Mouse (Mus musculus) hindbrain, embryonic 16.5 days (tissue): Measurements from ENCODE around the gene Wdr49. TPM values are rescaled to one million over a fixed set of nuclear protein-coding genes. Genes with fewer than 3 reads are reported as not detected.
A peak's percentile ranks its signal among the peaks of the same experiment; 100 is the strongest.

ENCODE experiments used
- ATAC-seq: fragments of 200-750 bp; cut with Nextera tagmentation; 2 replicates; pipeline ENCODE4 v1.8.0; 2017; ENCODE audit warnings: moderate TSS enrichment, moderate library complexity
- H3K27ac ChIP-seq: fragments of 300-500 bp; sonication (generic); 2 replicates; pipeline ENCODE4 v1.5.1; 2014; ENCODE audit warnings: low read depth, mild to moderate bottlenecking, control low read depth, low read length, moderate library complexity
- H3K27me3 ChIP-seq: fragments of 300-500 bp; sonication (generic); replicated peaks from 2 replicates; pipeline ENCODE4 v1.6.1; 2014; ENCODE audit warnings: low read length; ENCODE audit not compliant: control insufficient read depth, insufficient read depth
- H3K36me3 ChIP-seq: fragments of 300-500 bp; sonication (generic); 2 replicates; pipeline ENCODE4 v1.6.1; 2014; ENCODE audit warnings: mild to moderate bottlenecking, low read length, moderate library complexity, mixed read lengths; ENCODE audit not compliant: control insufficient read depth, insufficient read depth
- H3K4me1 ChIP-seq: fragments of 300-500 bp; sonication (generic); 2 replicates; pipeline ENCODE4 v1.6.1; 2014; ENCODE audit warnings: low read depth, low read length; ENCODE audit not compliant: control insufficient read depth, insufficient read depth
- H3K4me2 ChIP-seq: fragments of 300-500 bp; sonication (generic); 2 replicates; pipeline ENCODE4 v1.6.1; 2014; ENCODE audit warnings: mild to moderate bottlenecking, low read length, control low read depth, moderate library complexity
- H3K4me3 ChIP-seq: fragments of 300-500 bp; sonication (generic); 2 replicates; pipeline ENCODE4 v1.5.1; 2014; ENCODE audit warnings: mild to moderate bottlenecking, low read length, control low read depth, moderate library complexity
- H3K9ac ChIP-seq: fragments of 300-500 bp; sonication (generic); 2 replicates; pipeline ENCODE4 v1.6.1; 2014; ENCODE audit warnings: low read depth, mild to moderate bottlenecking, control low read depth, low read length, moderate library complexity
- H3K9me3 ChIP-seq: fragments of 300-500 bp; sonication (generic); 2 replicates; pipeline ENCODE4 v1.6.1; 2014; ENCODE audit warnings: mild to moderate bottlenecking, low read length, moderate library complexity; ENCODE audit not compliant: control insufficient read depth
- WGBS: fragments of 180-500 bp; shearing (Covaris S2); extraction: QIAGEN DNeasy Blood & Tissue Kit; methylation state at CpG from one replicate; pipeline ENCODE4 v1.1.7; 2014; 5-methylcytosine and 5-hydroxymethylcytosine counted together
- polyA plus RNA-seq: library from polyadenylated mRNA; unstranded; fragments of >200 nt; fragmentation: Nextera tagmentation; extraction: Ambion mirVana; gene quantifications from 2 replicates; pipeline ENCODE4 v1.2.1, GENCODE M21; 2015

The Wdr49 gene
- polyA plus RNA-seq, 1 experiment from 2014 or later = 0.44 TPM

DNA sequence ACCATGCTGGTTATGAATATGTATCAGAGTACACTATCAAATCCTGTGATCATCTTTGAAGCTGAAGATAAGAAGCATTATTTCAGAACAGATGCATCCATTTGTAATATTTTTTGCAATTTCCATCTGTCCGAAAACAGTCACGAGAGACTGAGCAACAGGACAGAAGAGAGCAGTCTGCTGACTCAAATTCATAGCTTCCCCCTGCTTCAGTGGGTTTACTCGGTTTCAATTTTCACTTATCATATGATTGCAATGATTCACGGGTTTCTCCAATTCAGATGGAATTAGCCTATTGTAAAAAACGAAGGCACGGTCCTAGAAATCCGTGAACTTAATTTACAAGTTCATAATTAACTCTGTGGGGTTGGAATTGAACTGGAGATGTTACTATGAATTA is 13.8 kb downstream of the Wdr49 start:
- H3K27ac ChIP-seq = no peak overlapping the region
- WGBS = 85% methylated on average over 7 of the region's 7 CpGs
- H3K4me2 ChIP-seq = no peak overlapping the region
- H3K4me1 ChIP-seq = no peaks in the 10 kb centered on the region
- H3K9me3 ChIP-seq = no peaks in the 10 kb centered on the region
- H3K27me3 ChIP-seq = no peaks in the 10 kb centered on the region
- H3K36me3 ChIP-seq = no peaks in the 10 kb centered on the region
- no peak overlapping the region for H3K4me3 ChIP-seq
- ATAC-seq = no peak
- no peak overlapping the region for H3K9ac ChIP-seq

DNA sequence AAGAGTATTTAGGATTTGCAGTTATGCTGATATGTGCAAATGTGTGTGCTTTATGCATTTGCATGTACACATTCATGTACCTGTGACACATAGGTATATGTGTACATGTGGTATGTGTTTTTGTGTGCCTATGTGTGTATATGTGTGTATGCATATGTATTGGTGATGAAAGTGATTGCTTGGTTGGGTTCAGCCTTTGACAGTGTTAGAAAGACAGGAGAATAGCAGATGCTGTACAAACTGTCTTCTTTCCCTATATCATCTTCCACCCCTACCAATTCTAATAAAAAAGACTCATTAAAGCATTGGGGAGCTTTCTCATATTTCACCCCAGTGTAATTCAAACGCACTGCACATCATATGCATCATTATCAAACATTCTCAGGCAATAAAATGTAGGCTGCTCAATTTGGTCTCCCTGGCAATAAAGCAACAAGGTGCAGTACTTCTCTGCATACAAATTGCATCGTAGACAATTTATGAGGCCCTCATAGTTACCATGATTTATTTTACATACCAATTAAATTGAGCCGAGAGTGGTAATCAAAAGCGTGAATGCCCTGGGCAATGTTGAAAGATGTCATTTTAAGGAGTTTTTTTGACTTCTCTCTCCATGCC is 51.3 kb downstream of the Wdr49 start:
- 62% methylated on average over 4 of the region's 4 CpGs for WGBS
- peak; percentile 76 for ATAC-seq
- Histone ChIP-seq H3K27ac (no peak overlapping the region), H3K4me1 (no peaks in the 10 kb centered on the region), H3K4me2 (no peak overlapping the region), H3K36me3 (no peaks in the 10 kb centered on the region), H3K9ac (no peak overlapping the region), H3K4me3 (no peak overlapping the region), H3K9me3 (no peaks in the 10 kb centered on the region), H3K27me3 (no peaks in the 10 kb centered on the region)

DNA sequence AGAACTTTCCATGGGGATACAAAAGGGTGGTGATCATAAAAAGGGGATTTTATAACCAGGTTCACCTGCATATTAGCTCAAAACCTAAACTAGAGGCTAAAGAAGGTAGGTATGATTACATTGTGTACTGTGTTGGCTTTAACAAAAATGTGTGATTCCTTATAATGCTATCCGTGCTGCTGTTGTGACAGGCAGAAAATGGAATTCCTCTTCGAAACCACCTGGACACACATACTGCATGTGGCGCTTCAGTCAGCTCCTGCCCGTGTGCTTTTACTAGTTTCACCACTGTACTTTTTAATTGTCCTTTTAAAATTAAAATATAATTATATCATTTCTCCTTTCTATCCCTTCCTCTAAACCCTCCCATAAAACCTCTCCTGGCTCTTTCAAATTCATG is 86.0 kb downstream of the Wdr49 start:
- Histone ChIP-seq H3K9ac (no peak overlapping the region), H3K27ac (peak overlapping the region; percentile 80), H3K27me3 (no peaks in the 10 kb centered on the region), H3K4me2 (no peak overlapping the region), H3K4me1 (peaks cover 9% of the 10 kb centered on the region), H3K4me3 (no peak overlapping the region), H3K36me3 (no peaks in the 10 kb centered on the region), H3K9me3 (no peaks in the 10 kb centered on the region)
- WGBS = 82% methylated on average over 4 of the region's 4 CpGs
- peak; percentile 18; the same call in 1 of the 2 replicates for ATAC-seq

DNA sequence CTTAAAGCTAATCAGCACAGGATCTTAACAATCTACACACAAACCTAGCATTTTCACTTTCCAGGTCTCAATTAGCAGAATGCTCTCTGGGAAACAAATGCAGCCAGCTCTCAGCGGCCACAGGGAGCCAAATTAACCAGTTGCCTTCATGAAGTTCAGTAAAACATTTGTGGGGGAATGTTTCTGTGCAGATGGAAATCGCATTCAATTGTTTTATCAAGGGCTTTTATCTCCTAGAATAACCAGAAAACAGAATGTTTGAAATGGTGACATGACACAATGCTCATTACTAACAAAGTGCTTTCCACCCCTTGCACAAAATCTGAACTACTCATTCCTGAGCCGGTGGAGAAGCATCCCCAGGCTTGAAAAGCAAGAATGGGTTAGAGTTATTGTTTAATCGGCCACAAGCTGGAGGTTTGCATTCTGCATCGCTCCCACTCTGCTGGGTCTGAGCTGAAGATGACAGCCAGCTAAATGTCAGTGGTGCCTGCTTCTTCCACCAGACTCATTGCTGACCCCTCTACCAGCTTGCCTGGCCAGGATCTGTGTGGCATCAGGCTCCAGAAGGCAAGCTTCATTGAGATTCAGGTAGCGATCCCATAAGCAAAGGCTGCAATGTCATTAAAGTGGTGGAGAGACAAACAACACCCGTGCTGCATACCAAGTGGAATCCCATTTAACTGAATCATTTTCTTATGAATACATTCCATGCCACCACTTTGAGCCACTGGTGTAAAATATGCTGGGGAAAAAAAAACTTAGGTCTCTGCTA is 86.6 kb downstream of the Wdr49 start:
- H3K4me1 ChIP-seq = peaks cover 9% of the 10 kb centered on the region
- ATAC-seq = peak; percentile 93
- H3K4me3 ChIP-seq = no peak overlapping the region
- no peak overlapping the region for H3K9ac ChIP-seq
- H3K27me3 ChIP-seq = no peaks in the 10 kb centered on the region
- no peak overlapping the region for H3K4me2 ChIP-seq
- H3K9me3 ChIP-seq = no peaks in the 10 kb centered on the region
- no peaks in the 10 kb centered on the region for H3K36me3 ChIP-seq
- H3K27ac ChIP-seq = peak overlapping the region; percentile 80
- WGBS = 44% methylated on average over 7 of the region's 7 CpGs

DNA sequence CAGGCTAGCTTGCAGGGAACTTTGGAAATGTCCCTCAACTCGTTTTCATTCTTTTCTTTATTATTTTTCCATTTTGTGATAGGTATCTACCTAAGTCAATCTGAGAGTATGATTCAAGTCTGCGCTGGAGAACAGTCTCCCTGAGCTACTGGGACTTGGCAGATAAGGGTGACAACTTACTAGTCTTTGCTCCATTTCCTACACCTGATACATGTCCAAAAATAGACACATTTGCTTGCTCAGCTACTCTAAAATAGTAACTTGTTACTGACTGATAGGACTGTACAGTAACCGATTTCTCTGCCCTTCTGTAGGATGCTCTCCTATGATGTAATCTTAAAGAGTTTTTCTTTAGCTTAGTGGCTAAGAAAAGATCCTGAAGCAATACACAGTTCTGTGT is 87.5 kb downstream of the Wdr49 start:
- WGBS = 75% methylated on average over 3 of the region's 3 CpGs
- no peaks in the 10 kb centered on the region for H3K36me3 ChIP-seq
- ATAC-seq = no peak

DNA sequence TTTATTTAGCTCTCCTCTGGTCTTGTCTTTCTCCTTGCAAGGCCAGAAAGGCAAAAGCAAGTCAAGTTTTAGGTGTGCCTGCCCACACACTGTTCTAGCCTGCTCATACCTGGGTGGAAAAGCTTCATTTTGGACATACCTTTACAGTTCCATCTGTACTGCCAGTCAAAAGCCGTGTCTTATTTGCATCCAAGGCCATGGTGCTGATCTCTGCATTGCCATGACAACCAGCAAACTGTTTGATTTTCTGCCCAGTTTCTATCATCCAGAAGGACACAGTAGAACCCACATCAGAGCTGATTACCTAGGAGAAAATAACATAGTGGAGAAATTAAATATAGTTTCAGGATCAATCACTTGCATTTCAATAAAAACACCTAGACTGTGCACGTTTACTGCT is 100.2 kb downstream of the Wdr49 start:
- ATAC-seq = peak; percentile 77
- no peaks in the 10 kb centered on the region for H3K9me3 ChIP-seq
- no peaks in the 10 kb centered on the region for H3K36me3 ChIP-seq
- no peak overlapping the region for H3K9ac ChIP-seq
- no peak overlapping the region for H3K4me3 ChIP-seq
- H3K27me3 ChIP-seq = no peaks in the 10 kb centered on the region
- WGBS = 58% methylated on average over 2 of the region's 2 CpGs
- no peak overlapping the region for H3K27ac ChIP-seq
- H3K4me1 ChIP-seq = no peaks in the 10 kb centered on the region
- no peak overlapping the region for H3K4me2 ChIP-seq

More for the DNA sequence above, 87.5 kb downstream of the Wdr49 start:
- no peak overlapping the region for H3K4me3 ChIP-seq
- H3K9me3 ChIP-seq = no peaks in the 10 kb centered on the region
- H3K9ac ChIP-seq = no peak overlapping the region
- no peaks in the 10 kb centered on the region for H3K27me3 ChIP-seq
- no peak overlapping the region for H3K4me2 ChIP-seq
- peaks cover 9% of the 10 kb centered on the region for H3K4me1 ChIP-seq
- H3K27ac ChIP-seq = no peak overlapping the region

DNA sequence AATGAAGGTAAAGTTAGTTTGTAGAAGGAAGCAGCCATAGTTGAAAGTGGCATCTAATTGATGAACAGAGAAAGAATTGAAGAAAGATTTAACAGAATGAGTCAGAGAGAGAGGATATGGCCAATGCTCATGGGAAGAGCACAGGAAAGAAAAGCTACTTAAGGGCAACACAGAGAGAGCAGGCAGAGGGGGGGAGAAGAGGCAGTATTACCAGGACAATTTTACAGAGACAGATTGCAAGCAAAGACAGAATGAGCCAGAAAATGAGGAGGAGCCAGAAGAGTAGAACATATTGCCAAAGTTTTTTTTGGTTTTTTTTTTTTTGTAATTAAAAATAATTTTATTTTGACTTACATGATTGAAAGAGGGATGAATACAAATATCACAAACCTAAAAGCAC is 128.0 kb downstream of the Wdr49 start:
- ATAC-seq = no peak
- no peak overlapping the region for H3K27ac ChIP-seq
- H3K36me3 ChIP-seq = no peaks in the 10 kb centered on the region
- H3K9ac ChIP-seq = no peak overlapping the region
- H3K4me2 ChIP-seq = no peak overlapping the region
- H3K4me1 ChIP-seq = no peaks in the 10 kb centered on the region
- no peaks in the 10 kb centered on the region for H3K9me3 ChIP-seq
- H3K4me3 ChIP-seq = no peak overlapping the region
- no peaks in the 10 kb centered on the region for H3K27me3 ChIP-seq

DNA sequence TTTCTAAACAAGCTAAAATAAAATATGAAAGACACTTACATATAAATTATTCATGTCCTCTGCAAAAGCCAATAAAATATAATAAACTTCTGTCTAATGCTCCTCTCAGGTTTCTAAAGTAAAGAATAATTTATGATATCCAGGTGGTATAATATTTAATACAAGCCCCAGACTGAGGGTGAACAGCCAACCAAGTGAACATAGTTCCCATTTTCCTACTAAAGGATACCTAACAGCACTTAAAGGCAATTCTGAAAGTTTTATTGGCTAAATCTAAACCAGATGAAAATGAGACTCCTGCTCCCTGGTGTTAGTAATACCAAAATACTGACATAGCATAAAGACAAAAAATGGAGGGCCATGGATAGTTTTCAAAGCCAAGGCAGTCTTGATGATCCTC is 144.8 kb downstream of the Wdr49 start:
- no peak overlapping the region for H3K4me3 ChIP-seq
- no peak overlapping the region for H3K27ac ChIP-seq
- H3K4me1 ChIP-seq = no peaks in the 10 kb centered on the region
- no peaks in the 10 kb centered on the region for H3K27me3 ChIP-seq
- H3K9me3 ChIP-seq = no peaks in the 10 kb centered on the region
- no peak for ATAC-seq
- H3K36me3 ChIP-seq = no peaks in the 10 kb centered on the region
- no peak overlapping the region for H3K9ac ChIP-seq
- no peak overlapping the region for H3K4me2 ChIP-seq

DNA sequence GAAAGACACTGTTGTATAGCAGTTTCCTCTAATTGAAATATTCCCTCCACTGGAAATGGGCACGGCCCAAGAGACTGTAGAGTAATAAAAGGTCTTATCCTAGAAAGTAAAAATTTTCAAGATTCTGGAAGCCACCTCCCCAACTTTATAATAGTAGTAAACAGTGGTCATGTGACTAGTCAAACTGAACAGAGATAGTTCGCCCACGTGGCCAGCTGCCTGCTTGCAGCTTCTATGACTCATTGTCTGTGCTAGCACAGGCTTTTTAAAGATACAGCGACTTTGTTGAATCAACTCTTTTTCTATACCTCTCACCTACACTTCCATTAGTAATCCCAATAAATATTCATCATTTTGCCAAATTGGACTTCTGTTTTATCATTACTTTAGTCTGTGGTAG is 161.0 kb downstream of the Wdr49 start:
- H3K36me3 ChIP-seq = no peaks in the 10 kb centered on the region
- H3K4me3 ChIP-seq = no peak overlapping the region
- no peak overlapping the region for H3K4me2 ChIP-seq
- WGBS = 81% methylated on average over 4 of the region's 4 CpGs
- ATAC-seq = no peak
- H3K9ac ChIP-seq = no peak overlapping the region
- H3K9me3 ChIP-seq = no peaks in the 10 kb centered on the region
- H3K27ac ChIP-seq = no peak overlapping the region
- H3K4me1 ChIP-seq = no peaks in the 10 kb centered on the region
- no peaks in the 10 kb centered on the region for H3K27me3 ChIP-seq
